Mouse (Mus musculus) embryo, embryonic 11 days (tissue): ENCODE results near the gene Usp25.
A peak's percentile ranks its signal among the peaks of the same experiment; 100 is the strongest.

Source experiments
- DNase-seq: peaks from one replicate; pipeline ENCODE4 v3.0.0-alpha.2; 2015

The Usp25 gene

DNA sequence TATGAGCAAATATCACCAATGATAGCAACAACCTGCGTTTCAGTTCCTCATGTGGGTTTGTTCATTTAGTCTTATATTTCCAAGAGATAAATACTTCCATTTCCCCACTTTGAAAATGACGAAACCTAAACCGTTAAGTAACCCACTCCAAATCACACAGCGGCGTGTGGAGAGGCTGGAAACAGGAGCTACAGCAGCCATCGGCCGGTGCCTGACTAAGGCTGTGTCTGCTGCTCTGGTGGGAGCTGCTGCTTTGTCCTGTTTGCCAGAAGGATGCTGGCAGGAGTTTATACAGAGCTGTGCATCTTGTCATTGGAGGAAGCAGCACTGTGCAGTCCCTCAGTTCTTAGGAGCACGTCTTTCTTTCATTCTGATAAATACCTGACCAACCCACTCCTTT lies 21.2 kb downstream of the Usp25 start:
- DNase-seq, result no peak

DNA sequence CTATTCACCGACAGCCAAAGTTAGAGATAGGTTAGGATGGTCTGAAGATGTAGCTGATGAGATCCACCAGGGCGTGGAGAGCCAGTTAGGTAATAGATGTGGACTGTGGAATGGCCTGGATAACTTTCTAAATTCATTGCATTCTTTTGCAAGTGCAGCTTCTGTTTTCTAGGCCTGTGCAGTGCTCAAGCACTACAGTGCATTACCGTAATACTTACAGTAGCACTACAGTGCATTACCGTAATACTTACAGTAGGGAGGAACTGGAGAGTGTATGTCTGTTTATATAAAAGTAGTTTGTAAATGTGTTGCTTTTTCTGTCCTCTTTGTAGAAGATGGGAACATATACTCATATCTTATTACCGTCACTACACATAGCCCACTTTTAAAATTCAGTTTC lies 28.1 kb downstream of the Usp25 start:
- no peak for DNase-seq

DNA sequence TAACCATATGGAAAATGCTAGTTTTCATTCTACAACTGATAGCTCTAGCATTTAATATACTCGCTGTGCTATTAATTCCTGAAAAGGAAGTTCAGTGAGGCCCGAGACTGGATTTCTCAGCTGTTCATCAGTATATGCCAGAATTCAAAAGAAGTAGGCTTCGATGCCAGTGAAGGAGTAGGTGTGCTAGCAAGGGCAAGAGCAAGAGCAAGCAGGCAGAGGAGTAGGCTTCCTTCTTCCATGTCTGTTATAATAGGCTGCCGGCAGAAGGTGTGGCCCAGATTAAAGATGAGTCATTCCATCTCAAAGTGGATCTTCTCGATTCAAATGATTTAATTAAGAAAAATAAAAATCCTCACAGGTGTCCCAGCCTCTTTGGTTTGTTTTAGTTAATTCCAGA lies 30.0 kb downstream of the Usp25 start:
- DNase-seq, result no peak

DNA sequence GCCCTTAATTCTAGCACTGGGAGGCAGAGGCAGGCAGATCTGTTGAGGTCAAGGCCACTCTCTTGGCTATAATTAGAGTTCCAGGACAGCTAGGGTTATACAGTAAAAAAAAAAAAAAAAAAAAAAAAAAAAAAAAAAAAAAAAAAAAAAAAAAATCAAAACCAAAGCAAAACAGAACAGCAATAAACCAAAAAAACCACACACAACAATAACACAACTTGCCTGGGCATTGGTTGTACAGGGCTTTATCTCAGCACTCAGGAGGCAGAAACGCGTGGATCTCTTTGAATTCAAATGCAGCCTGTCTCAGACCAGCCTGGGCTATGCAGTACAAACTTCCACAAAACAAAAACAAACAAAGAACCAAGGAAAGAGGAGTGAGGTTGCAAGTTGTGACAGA lies 40.7 kb downstream of the Usp25 start:
- no peak for DNase-seq

DNA sequence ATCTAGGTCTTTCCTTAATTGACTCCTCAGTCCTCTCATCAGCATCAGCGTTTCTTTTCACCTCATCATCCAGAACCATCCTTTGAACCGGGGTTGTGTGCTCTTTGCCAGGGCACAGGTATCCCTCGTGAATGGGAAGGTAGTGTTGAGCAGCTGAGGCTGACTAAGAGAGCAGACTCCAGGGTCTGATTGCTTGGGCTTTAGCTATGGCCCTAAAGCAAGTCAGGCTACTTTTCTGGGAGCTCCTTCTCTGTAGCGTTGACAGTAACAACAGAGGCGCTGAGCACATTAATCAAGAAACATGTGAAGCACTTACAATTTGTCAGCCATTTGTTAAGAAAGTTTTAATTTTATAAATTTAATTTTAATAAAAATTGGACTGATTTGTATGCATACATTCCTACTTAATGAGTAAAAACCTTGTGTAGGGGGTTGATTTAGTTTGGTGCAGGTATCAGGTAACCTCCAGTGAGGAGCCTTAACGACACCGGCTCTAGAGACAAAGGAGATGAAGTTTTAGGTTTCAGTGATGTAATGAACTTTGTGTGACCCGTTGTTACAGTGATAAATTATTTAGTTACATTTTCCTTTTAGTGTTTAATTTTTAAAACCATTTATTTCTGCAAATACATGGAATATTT lies 42.1 kb downstream of the Usp25 start:
- DNase-seq, result no peak

DNA sequence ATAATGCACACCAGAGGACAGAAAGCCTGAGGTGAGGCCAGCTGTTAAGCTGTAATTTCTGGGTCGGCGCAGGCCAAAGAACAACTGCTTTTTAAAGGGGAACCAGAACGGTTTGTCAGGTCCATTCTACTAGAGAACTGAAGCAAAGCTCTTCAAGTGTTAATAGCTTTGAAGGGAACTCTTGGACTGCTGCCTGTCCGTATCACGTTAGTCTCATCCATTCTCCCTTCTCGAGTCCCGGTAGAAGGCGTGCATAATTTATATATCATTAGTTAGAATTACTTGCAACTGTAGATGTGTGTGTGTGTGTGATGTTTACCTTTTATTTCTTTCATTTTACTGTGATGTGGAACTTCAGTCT lies 42.6 kb downstream of the Usp25 start:
- DNase-seq, result no peak

DNA sequence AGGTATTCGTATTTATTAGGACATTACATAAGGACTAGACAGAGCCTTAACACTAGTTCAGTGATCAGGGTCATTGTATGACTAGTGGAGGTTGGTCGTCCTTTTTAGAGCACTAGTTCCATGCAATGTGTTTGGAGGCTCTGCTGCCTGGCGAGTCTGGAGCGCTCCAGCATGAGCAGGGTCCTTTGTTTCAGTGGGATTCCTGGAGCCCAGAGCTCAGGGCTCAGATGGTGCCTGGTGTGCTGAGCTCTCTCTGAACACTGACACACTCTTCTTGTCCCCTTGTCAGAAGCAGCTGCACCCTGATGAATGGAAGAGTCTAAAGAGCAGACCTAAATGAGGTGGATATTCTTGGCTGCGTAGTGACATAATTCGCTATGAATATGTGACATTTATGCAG lies 45.1 kb downstream of the Usp25 start:
- peak; percentile 37 for DNase-seq

DNA sequence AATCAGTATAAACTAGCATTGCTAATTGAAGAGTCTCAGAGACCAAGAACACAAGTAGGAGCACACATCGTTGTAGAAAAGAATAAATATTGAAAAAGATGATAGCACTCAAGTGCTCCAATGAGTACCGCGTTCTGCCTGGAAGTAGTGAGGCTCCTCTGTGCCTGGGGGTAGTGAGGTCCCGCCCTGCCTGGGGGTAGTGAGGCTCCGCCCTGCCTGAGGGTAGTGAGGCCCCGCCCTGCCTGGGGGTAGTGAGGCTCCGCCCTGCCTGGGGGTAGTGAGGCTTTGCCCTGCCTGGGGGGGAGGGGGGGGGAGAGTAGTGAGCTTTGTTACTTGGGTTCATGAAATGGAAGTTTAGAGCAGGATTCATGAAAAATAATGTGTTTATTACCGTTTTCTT lies 46.7 kb downstream of the Usp25 start:
- no peak for DNase-seq

DNA sequence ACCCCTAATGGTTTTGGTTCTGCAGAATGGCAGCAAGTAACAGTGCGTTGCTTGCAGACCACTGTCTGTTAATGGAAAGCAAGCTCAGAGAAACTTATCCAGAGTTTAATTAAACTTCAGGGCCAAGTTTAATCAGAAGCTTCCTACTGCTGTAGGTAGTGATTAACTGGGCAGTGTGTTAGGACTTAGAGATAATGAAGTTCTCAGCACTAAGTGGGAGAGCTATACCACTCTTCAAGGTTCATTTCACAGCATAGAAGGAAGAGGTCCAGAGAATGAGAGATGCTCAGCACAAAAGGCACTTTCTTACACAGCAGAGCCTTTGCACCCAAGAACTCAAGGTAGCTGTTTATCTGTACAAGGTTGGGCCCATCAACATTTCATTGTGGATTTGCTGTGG lies 50.4 kb downstream of the Usp25 start:
- no peak for DNase-seq

DNA sequence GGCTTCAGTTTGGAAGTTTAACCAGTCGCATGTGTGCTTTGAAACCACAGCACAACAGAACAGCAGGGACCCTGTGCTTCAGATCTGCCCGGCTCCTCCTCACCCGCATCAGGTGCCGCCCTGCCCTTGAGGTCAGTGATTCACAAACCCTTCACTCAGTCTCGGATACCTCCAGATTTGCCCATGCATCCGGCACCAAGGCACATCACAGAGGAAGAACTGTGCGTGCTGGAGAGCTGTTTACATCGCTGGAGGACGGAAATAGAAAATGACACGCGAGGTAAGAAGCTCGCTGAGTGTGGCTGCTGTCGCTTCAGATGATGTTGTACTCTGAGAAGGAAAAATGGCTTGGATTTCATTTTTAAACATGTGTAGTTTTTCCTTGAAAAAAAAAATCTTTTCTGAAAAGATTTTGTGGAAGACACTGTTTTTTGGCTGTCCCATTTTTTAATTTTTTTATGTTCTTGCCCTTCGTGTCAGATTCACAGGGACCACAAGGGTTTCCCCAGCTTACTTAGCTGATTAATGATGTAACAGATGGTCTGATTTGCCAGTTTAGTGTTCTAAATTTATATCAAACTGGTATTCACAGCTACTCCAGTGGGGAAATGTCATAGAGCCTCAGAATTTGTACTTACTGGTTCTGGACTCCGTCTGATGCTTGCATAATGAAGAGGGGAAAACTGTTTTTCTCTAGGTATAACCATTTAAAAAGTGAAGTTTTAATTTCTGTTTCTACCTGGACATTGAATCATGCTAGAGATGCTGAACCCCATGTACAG lies 63.6 kb downstream of the Usp25 start:
- DNase-seq, result no peak

DNA sequence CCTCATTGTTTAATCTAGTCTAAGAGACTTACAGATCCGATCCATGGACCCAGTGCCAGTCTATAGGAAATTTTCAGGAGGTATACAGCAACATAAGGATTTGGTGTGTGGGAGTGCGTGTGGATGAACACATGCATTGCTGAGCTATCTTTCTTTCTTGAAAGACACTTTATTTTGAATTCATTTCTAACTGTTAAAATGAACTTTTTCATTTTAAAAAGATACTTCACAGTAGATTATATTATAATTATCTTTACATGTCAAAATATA lies 64.2 kb downstream of the Usp25 start:
- DNase-seq, result no peak

DNA sequence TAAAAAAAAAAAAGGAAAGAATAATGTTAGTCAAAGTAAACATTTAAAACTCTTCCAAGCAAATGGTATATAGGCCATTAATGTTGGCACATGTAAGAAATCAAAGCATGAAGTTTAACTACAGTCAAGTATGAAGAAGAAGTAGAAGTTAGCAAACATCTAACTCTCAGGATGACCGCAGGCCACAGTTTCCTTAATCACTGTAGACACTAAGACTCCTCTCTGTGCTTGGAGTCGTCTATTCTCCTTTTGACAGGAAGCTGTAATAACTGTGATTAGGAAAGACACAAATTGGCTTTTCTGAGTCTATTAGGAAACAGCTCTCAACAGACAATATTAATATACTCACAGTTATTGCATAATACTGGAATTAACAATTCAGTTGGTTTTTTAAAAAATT lies 70.6 kb downstream of the Usp25 start:
- no peak for DNase-seq

DNA sequence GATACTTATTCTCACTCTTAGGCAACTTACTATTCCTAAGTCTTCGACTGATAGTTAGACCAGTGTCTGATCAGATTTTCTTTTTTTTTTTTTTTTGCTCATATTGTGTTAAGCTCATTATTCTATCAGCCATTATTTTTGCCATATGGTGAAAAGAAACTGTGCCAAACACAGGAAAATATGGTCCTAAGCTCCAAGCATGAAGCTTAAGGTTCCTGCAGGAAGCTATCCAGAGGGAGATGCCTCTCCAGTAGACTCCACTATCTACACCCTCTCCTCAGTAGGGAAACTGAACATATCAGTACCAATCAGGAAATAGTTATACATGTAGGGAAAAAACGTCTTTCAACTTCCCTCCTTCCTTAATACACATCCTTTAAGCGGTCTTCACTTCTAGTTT lies 76.3 kb downstream of the Usp25 start:
- DNase-seq, result no peak

DNA sequence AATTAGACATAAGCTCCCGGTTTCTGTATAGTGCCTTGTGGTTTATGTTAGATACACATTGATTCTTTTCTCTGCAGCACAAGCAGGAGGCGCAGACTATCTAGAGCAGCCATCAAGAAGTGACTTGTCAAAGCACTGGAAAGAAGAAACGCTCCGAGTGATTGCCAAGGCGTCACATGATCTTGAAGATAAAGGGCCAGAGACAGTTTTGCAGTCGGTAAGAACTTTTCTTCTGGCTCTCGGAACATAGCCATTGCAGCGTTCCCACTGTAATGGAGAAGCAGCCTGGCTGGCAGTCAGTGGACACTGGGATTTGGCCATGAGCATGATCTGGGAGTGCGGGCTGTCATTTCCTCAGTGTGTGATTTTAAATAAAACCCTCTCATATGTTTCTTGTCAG lies 80.0 kb downstream of the Usp25 start:
- DNase-seq, result no peak

DNA sequence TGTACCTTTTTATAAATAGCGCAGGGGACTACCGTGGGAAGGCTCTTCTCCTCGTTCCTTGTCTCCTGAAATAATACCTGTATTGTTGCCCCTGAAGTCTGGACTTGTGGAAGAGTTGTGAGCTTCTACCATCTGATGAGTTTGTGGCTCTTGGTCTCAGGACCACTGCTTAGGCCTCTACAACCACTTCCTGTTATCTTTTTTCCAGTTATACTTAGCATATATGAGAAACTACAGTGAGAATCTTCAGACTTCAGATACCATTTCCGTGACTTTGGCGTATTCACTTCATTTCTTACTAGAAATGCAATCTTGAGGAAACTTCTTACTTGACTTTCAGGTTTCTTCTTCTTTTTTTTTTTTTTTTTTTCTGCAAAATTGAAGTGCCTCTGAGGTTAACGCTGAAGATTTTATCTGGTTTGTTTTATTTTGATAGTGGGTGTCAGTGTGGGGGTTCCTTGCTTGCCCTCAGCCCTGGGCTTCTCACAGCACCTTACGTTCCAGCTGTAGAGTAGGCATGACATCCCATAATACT lies 81.6 kb downstream of the Usp25 start:
- no peak for DNase-seq

DNA sequence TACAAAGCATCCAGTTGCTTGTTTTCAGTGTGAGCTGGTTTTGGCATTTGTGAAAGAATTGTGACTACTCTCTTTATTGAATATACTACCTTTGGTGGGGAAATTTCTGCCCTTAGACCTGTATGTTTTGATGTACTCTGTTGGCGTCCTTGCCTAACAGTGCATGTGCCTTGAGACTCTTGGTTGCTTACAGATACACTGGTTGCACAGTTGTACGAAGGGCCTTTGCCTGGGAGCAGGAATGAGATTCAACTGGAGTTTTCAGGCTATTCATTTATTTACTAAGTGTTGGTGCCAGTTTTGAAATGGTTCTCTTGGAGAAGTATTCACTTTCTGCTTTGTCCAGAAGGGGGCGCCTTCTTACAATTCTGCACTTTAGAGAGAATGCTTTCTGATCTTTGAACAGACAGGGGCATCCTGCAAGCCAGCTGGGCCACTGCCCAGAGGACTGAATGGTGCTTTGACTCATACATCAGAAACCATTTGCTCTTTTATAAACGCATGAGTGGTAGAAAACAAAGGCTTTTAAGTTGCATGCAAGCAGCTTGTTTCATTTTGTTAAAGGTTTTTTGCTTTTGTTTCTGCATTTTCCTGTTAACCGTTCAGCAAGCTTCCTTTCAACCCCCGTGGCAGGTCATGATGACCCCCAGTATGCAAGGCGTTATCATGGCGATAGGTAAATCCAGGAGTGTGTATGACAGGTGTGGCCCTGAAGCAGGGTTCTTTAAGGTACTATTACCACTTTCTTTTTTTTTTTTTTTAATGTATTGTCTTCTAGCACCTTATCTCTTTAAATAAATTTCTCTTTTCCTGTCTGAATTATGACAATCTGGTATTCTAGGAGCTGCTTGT lies 85.7 kb downstream of the Usp25 start:
- DNase-seq, result peak; percentile 79

DNA sequence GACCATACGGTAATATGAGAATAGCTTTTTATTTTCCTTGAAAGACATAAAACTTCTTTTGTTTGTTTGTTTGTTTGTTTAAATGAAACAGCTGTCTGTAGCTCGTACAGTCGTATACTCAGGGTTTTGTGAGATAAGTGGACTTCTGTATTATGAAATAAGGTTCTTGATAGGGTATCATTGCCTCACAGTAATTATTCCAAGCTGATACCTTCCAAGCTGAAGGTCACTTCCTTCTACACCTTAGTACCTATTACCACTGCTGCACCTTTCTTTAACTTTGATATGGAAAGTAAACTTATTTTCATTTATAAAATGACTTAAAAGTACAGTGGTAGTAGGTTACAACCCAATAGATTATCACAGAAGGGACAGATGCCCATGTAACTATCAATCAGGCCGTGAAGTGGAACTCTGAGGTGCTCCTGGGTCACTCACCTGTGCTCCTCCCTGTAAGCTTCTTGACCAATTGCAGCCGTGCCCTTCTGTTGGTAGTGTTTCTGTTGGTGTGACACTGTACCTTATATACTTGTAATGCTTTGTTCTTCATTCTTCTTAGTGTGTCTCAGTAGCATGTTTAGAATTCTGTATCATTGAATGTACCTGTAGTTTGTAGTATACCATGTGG lies 90.2 kb downstream of the Usp25 start:
- no peak for DNase-seq

DNA sequence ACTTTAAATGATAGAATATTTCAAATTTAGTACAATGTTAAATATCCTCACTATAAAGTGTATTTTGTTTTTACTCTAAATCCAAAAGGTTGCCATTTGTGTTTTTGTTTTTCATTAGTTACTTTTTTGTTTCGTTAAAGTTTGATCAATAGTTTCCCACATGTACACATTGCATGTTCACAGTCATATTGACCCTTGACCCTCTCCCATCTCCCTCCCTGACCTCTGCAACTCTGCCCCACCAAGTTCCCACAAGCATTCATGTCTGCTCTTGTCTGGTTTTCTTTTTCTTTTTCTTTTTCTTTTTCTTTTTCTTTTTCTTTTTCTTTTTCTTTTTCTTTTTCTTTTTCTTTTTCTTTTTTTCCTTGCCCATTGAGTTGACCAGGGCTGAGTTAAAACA lies 97.8 kb downstream of the Usp25 start:
- DNase-seq, result no peak

DNA sequence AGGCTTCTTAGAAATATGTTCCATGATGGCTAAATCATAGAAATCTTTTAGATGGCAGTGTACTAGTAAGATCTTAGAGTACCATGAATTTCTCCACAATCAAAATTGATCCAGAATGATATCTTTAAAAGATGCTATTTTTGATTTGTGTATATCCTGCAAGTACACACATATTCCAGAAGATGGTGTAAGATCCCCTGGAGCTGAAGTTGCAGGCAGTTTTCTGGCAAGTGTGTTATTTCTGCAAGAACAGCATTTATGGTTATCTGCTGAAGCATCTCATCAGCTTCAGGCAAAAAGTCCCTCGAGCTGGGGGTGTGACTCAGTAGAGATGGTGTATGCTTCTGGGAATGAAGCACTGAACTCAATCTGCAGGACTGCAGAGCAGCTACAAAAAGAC lies 112.4 kb downstream of the Usp25 start:
- DNase-seq, result no peak

DNA sequence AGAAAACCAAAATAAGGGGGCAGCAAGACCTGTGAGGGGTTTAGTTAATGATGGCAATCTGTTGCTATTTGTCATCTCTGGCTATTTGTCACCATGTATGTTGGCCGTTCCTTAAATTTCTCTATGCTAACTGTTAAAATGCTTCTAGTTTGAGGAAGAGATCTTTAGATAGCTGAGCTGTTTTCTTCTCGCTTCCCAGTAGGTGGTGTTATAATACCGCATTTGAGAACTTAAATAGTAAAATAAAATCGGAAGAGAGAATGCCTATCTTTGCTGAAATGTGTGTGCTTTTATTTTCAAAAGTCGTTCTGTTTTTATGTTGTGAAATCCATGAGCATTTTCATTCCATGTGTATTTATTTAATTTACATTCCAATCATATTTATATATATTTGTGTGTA lies 115.2 kb downstream of the Usp25 start:
- DNase-seq, result peak; percentile 59

DNA sequence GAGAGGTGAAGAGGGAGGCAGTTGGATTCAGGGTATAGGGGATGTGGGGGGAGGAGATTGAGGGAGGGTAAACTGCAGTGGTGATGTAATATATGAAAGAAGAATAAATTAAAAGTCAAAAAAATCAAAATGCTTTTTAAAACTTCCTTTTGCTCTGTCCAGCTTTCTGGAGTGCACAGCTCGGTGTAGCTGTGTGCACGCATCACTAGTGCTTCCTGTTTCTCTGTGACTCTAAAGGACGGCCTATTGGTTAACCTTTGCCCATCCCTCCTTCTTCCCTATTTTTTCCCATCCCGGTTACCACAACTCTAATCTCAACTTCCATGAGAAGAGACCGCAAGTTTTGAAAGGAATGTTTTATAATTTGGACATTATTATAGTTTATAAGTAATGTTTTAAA lies 119.5 kb downstream of the Usp25 start:
- DNase-seq, result no peak

DNA sequence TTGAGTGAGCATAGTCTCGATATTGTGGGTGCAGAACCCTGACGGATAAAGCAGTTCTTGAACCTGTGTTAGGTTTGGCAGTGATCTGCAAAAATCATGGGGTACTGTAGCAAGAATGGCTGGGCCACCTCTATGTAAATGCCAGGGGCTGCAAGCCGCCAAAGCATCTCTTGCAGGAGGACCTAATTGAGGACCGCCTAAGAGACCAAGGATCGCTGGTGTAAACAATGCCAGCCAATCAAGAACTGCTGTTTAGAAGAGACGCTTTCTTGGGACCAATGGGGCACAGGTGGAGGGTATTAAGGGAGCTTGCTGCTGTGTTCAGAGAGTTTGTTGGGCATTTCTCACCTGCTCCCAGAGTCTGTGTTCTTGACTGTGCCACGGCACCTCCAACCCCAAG lies 127.1 kb downstream of the Usp25 start:
- no peak for DNase-seq

DNA sequence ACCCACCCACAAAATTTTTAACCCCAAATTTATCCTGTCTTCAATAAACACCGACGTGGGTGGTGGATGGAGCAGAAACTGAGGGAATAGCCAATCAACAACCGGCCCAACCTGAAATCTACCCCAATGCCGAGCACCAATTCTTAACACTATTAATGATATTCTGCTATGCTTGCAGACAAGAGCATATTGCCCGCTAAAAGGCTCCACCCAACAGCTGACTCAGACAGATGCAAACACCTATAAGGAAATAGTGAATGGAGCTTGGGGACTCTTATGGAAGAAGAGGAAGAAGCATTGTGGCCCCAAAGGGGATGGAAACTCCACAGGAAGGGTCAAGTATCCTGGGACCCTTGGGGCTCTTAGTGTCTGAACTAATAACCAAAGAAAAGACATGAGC lies 133.3 kb downstream of the Usp25 start:
- no peak for DNase-seq

DNA sequence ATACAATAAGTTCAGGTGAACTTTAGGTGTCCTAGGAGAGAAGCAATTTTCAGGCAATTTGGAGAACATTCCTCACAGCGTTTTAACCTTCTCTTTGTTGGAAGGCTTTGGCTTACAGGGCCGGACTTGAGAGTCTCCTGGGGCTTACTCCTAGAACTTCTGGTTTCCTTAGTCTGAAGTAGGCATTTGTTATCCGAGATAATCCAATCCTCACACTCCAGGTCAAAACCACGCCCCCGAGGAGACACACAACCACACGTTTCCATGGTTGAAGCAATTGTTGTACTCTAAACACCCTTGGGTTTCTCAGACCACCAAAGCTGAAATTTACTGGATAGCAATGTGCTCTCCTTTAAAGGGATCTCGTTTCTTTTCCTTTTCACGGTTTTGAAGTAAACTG lies 136.8 kb downstream of the Usp25 start:
- no peak for DNase-seq
